ENCODE assay signal across 8 mouse cellular contexts in the genomic region with DNA sequence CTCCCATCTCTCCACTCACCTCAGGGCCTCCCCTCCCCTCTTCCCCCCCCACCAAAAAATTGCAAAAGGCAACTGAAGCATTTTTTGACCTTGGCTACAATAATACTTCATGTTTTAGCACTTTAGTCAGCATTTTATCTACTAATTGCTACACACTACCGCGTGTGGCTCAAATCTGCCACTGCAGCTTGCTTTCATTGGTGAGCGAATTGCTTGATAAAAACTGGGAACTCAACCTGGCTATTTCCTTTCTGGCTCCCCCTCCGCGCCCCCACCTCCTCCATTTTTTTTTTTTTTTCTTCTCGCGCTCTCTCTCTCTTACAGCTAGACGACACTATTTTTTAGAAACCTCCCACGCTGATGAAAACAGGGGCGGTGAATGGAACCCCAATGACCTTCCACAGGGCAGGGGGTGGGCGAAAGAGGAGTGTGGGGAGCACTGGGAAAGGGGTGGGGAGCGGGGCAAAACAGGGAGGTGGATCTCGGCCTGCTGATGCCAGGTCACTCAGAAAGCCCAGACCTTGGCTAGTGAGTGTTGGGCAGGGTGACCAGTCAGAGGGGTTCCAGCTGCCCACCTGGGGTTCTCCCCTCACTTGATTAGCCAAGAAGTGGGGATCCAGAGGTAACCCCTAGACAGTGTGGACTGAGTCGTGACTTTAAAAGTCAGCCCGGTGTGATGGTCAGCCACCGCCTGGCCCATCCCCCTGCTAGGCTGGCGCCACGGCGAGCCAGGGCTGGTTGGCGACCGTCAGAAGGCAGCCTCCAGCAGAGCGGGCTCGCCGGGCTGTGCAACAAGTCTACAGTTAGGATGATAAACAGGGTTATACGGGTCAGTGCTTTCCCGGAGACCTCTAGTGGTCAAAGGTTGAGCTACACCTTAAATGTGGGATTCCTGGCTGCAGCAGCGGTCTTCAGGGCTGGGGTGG. TPM values are rescaled to one million over a fixed set of nuclear protein-coding genes. Genes with fewer than 3 reads are reported as not detected.
DNase-seq lines count a peak whose midpoint lies in the region; ATAC-seq and TF ChIP-seq lines count a peak whose summit lies in the region.

No protein-coding gene starts in this region.

- H3K9ac ChIP-seq in heart, embryonic 12.5 days: peak overlapping the region; percentile 73
- peak overlapping the region; percentile 51 for H3K9ac ChIP-seq in kidney, embryonic 15.5 days
- peak overlapping the region; percentile 61 for H3K9ac ChIP-seq in liver, embryonic 12.5 days
- 0 out of 2 replicates have a peak overlapping the region, but pooled peaks have one; percentile 30 for H3K9ac ChIP-seq in stomach, embryonic 14.5 days (replicated peaks; ENCODE audit: low read depth, low read length)

- no peak overlapping the region for H3ac ChIP-seq in myocyte (ENCODE audit: control insufficient read depth, insufficient read length)

- ATAC-seq in CD4-positive, CD25-positive, alpha-beta regulatory T cell, adult 4 months: peak; percentile 65
- peak; percentile 87 for ATAC-seq in heart, embryonic 12.5 days (ENCODE audit: insufficient number of reproducible peaks, low FRiP score)
- ATAC-seq in kidney, embryonic 15.5 days (replicated peaks; ENCODE audit: low FRiP score): peak; percentile 94
- ATAC-seq in liver, embryonic 12.5 days: peak; percentile 86
- peak; percentile 79 for ATAC-seq in stomach, embryonic 14.5 days (ENCODE audit: insufficient number of reproducible peaks, insufficient read depth, low FRiP score, low read depth)

- WGBS in heart, embryonic 12.5 days: under 1% methylated on average over 26 of the region's 27 CpGs
- 2% methylated on average over 27 of the region's 27 CpGs for WGBS in kidney, embryonic 15.5 days
- 1% methylated on average over 27 of the region's 27 CpGs for WGBS in liver, embryonic 12.5 days (ENCODE audit: insufficient replicate concordance)
- 2% methylated on average over 27 of the region's 27 CpGs for WGBS in stomach, embryonic 14.5 days

- no peaks in the 10 kb centered on the region for H3K79me2 ChIP-seq in myocyte (ENCODE audit: control insufficient read depth, insufficient read depth)

- H3K27ac ChIP-seq in heart, embryonic 12.5 days (ENCODE audit: poor library complexity, severe bottlenecking): peak overlapping the region; percentile 66; the same call in 1 of the 2 replicates
- peak overlapping the region; percentile 78 for H3K27ac ChIP-seq in kidney, embryonic 15.5 days
- peak overlapping the region; percentile 65; the same call in 1 of the 2 replicates for H3K27ac ChIP-seq in liver, embryonic 12.5 days
- peak overlapping the region; percentile 69 for H3K27ac ChIP-seq in stomach, embryonic 14.5 days (ENCODE audit: low read length)

- peak overlapping the region; percentile 91 for H3K4me2 ChIP-seq in heart, embryonic 12.5 days
- H3K4me2 ChIP-seq in kidney, embryonic 15.5 days: peak overlapping the region; percentile 79
- peak overlapping the region; percentile 74 for H3K4me2 ChIP-seq in liver, embryonic 12.5 days
- H3K4me2 ChIP-seq in myocyte (ENCODE audit: low read depth): peak overlapping the region; percentile 78
- peak overlapping the region; percentile 97 for H3K4me2 ChIP-seq in stomach, embryonic 14.5 days (replicated peaks; ENCODE audit: low read depth, low read length)

- DNase-seq in brain, embryonic 14.5 days (ENCODE audit: low read depth): peak; percentile 85

- no peak for TF ChIP-seq POLR2A in brain, embryonic 14.5 days (IDR thresholded peaks at IDR 0.05; ENCODE audit: borderline replicate concordance, extremely low read depth, insufficient read depth, insufficient read length, poor library complexity, severe bottlenecking)
- TF ChIP-seq POLR2A in myocyte (IDR thresholded peaks at IDR 0.05; ENCODE audit: insufficient read length, low read depth): peak; percentile 52

- H3K36me3 ChIP-seq in erythroblast, embryonic 14.5 days (ENCODE audit: control insufficient read depth): no peaks in the 10 kb centered on the region
- H3K36me3 ChIP-seq in heart, embryonic 12.5 days: no peaks in the 10 kb centered on the region
- no peaks in the 10 kb centered on the region for H3K36me3 ChIP-seq in kidney, embryonic 15.5 days
- H3K36me3 ChIP-seq in liver, embryonic 12.5 days: no peaks in the 10 kb centered on the region
- no peaks in the 10 kb centered on the region for H3K36me3 ChIP-seq in myocyte (ENCODE audit: control insufficient read depth, insufficient read depth)
- H3K36me3 ChIP-seq in stomach, embryonic 14.5 days (ENCODE audit: control insufficient read depth, insufficient read depth, low read length): no peaks in the 10 kb centered on the region

- no peaks in the 10 kb centered on the region for H3K9me3 ChIP-seq in erythroblast, embryonic 14.5 days (ENCODE audit: control insufficient read depth, low read length)
- no peaks in the 10 kb centered on the region for H3K9me3 ChIP-seq in heart, embryonic 12.5 days (replicated peaks)
- no peaks in the 10 kb centered on the region for H3K9me3 ChIP-seq in kidney, embryonic 15.5 days (replicated peaks)
- H3K9me3 ChIP-seq in liver, embryonic 12.5 days (replicated peaks): no peaks in the 10 kb centered on the region
- H3K9me3 ChIP-seq in stomach, embryonic 14.5 days (ENCODE audit: control insufficient read depth, low read depth, low read length): no peaks in the 10 kb centered on the region

- H3K4me3 ChIP-seq in erythroblast, embryonic 14.5 days (replicated peaks): peak overlapping the region; percentile 51
- H3K4me3 ChIP-seq in heart, embryonic 12.5 days: peak overlapping the region; percentile 54
- H3K4me3 ChIP-seq in kidney, embryonic 15.5 days (replicated peaks): peak overlapping the region; percentile 49
- H3K4me3 ChIP-seq in liver, embryonic 12.5 days: peak overlapping the region; percentile 45
- H3K4me3 ChIP-seq in myocyte: peak overlapping the region; percentile 15
- H3K4me3 ChIP-seq in stomach, embryonic 14.5 days (ENCODE audit: low read depth, low read length): peak overlapping the region; percentile 39

- peaks cover 8% of the 10 kb centered on the region for H3K4me1 ChIP-seq in erythroblast, embryonic 14.5 days (ENCODE audit: control insufficient read depth)
- H3K4me1 ChIP-seq in heart, embryonic 12.5 days (replicated peaks): peaks cover 10% of the 10 kb centered on the region
- H3K4me1 ChIP-seq in kidney, embryonic 15.5 days: peaks cover 34% of the 10 kb centered on the region
- peaks cover 11% of the 10 kb centered on the region for H3K4me1 ChIP-seq in liver, embryonic 12.5 days
- peaks cover 17% of the 10 kb centered on the region for H3K4me1 ChIP-seq in stomach, embryonic 14.5 days (ENCODE audit: control insufficient read depth, insufficient read depth, low read length)

- peak; percentile 75; the same call in 1 of the 2 replicates for TF ChIP-seq CTCF in brain, embryonic 14.5 days (IDR thresholded peaks at IDR 0.05; ENCODE audit: borderline replicate concordance, extremely low read depth, insufficient read depth, insufficient read length)

- peaks cover 47% of the 10 kb centered on the region for H3K27me3 ChIP-seq in erythroblast, embryonic 14.5 days (ENCODE audit: control insufficient read depth)
- H3K27me3 ChIP-seq in heart, embryonic 12.5 days (replicated peaks): no peaks in the 10 kb centered on the region
- no peaks in the 10 kb centered on the region for H3K27me3 ChIP-seq in kidney, embryonic 15.5 days
- peaks cover 38% of the 10 kb centered on the region for H3K27me3 ChIP-seq in liver, embryonic 12.5 days (replicated peaks)
- H3K27me3 ChIP-seq in myocyte (ENCODE audit: control insufficient read depth, insufficient read depth, insufficient read length): no peaks in the 10 kb centered on the region
- no peaks in the 10 kb centered on the region for H3K27me3 ChIP-seq in stomach, embryonic 14.5 days (ENCODE audit: control insufficient read depth, insufficient read depth, low read length)

TF ChIP-seq in myocyte, 11 proteins besides CTCF, POLR2A, EP300 and RAD21:
- TF ChIP-seq USF1 (IDR thresholded peaks at IDR 0.05; ENCODE audit: low read depth): no peak
- no peak for TF ChIP-seq MAX (IDR thresholded peaks at IDR 0.05; ENCODE audit: low read depth)
- no peak for TF ChIP-seq REST (IDR thresholded peaks at IDR 0.05; ENCODE audit: insufficient read depth, insufficient read length)
- no peak for TF ChIP-seq TCF12 (IDR thresholded peaks at IDR 0.05; ENCODE audit: insufficient read depth, poor library complexity, severe bottlenecking)

RNA-seq across cellular contexts. Expression of a gene that starts 4.2 kb away (rescaled TPM):
- polyA plus RNA-seq in CD4-positive, CD25-positive, alpha-beta regulatory T cell, adult 4 months (2017; shearing (Covaris generic)): 10 to 100 TPM; 63.9 to 78.6 TPM
- 5.9 and 11.2 TPM in 2 replicates for polyA plus RNA-seq in brain, embryonic 14.5 days (2012; rRNA removed)
- polyA plus RNA-seq in erythroblast, embryonic 14.5 days (2012): 0.01 TPM in 2 replicates
- 18.9 and 19.3 TPM in 2 replicates for polyA plus RNA-seq in heart, embryonic 12.5 days (2016; fragmentation: Nextera tagmentation; extraction: Ambion mirVana)
- 35.8 and 38.6 TPM in 2 replicates for polyA plus RNA-seq in kidney, embryonic 15.5 days (2015; fragmentation: Nextera tagmentation; extraction: Ambion mirVana)
- 6.5 and 7.2 TPM in 2 replicates for polyA plus RNA-seq in liver, embryonic 12.5 days (2016; fragmentation: Nextera tagmentation; extraction: Ambion mirVana)
- polyA plus RNA-seq in myocyte (2012; fragmentation: generic; extraction: Trizol): 7.7 TPM
- 40.8 and 43.0 TPM in 2 replicates for polyA plus RNA-seq in stomach, embryonic 14.5 days (2014; fragmentation: Nextera tagmentation; extraction: Ambion mirVana)

Comparison
In these comparisons a context has a peak if more than half of its experiments do, and no peak if none do; other contexts are left out.
1. Peak in every context shown above with its lines: DNase-seq, ATAC-seq, H3K4me3 ChIP-seq and H3K27ac ChIP-seq.